Mouse (Mus musculus) erythroblast, embryonic 14.5 days (primary cell): ENCODE data around the gene Mpo.

Experiments
- GATA1 ChIP-seq: IDR thresholded peaks from 2 replicates; pipeline ENCODE4 v1.6.1; 2012; ENCODE audit warnings: low read length, inconsistent platforms, mixed read lengths
- TAL1 ChIP-seq: IDR thresholded peaks from 3 replicates; pipeline ENCODE4 v1.6.1; 2012; ENCODE audit warnings: low read length, inconsistent platforms, mixed read lengths

GRCm38 (mm10) chr11:87840676-87841075 lies 47.3 kb downstream of the Mpo start:
- TF ChIP-seq GATA1 (no peak), TAL1 (no peak)
